Mouse (Mus musculus) kidney, postnatal 0 days (tissue): ENCODE results near the gene Inpp5b. TPM values are rescaled to one million over a fixed set of nuclear protein-coding genes. Genes with fewer than 3 reads are reported as not detected.
A peak's percentile ranks its signal among the peaks of the same experiment; 100 is the strongest.

Experiments
- ATAC-seq: fragments of 200-750 bp; cut with Nextera tagmentation; replicated peaks from 2 replicates; pipeline ENCODE4 v1.8.0; 2017; ENCODE audit warnings: low read depth, moderate number of reproducible peaks, moderate TSS enrichment, moderate library complexity; ENCODE audit not compliant: low FRiP score
- DNase-seq: peaks from one replicate; pipeline ENCODE4 v3.0.0-alpha.2; 2016; ENCODE audit warnings: low spot score
- H3K27ac ChIP-seq: fragments of 300-500 bp; sonication (generic); 2 replicates; pipeline ENCODE4 v1.5.1; 2014; ENCODE audit warnings: mild to moderate bottlenecking
- H3K27me3 ChIP-seq: fragments of 300-500 bp; sonication (generic); 2 replicates; pipeline ENCODE4 v1.6.1; 2014; ENCODE audit warnings: low read length, mixed read lengths; ENCODE audit not compliant: insufficient read depth
- H3K36me3 ChIP-seq: fragments of 300-500 bp; sonication (generic); 2 replicates; pipeline ENCODE4 v1.6.1; 2014; ENCODE audit warnings: low read length, mixed read lengths; ENCODE audit not compliant: insufficient read depth
- H3K4me1 ChIP-seq: fragments of 300-500 bp; sonication (generic); replicated peaks from 2 replicates; pipeline ENCODE4 v1.6.1; 2014; ENCODE audit warnings: antibody characterized with exemption, low read length, mixed read lengths; ENCODE audit not compliant: insufficient read depth
- H3K4me2 ChIP-seq: fragments of 300-500 bp; sonication (generic); 2 replicates; pipeline ENCODE4 v1.6.1; 2014; ENCODE audit warnings: mild to moderate bottlenecking, low read length, moderate library complexity, mixed read lengths
- H3K4me3 ChIP-seq: fragments of 300-500 bp; sonication (generic); replicated peaks from 2 replicates; pipeline ENCODE4 v1.5.1; 2014; ENCODE audit warnings: low read depth, low read length
- H3K9ac ChIP-seq: fragments of 300-500 bp; sonication (generic); 2 replicates; pipeline ENCODE4 v1.6.1; 2014; ENCODE audit warnings: low read depth, low read length
- H3K9me3 ChIP-seq: fragments of 300-500 bp; sonication (generic); replicated peaks from 2 replicates; pipeline ENCODE4 v1.6.1; 2016; ENCODE audit warnings: low read length, inconsistent platforms, mixed read lengths
- CTCF ChIP-seq: IDR thresholded peaks from 2 replicates; pipeline ENCODE4 v1.5.1; 2016; ENCODE audit warnings: antibody characterized with exemption, low read depth, mild to moderate bottlenecking, moderate library complexity
- WGBS: fragments of 180-500 bp; shearing (Covaris S2); extraction: QIAGEN DNeasy Blood & Tissue Kit; methylation state at CpG from one replicate; pipeline ENCODE4 v1.1.7; 2014; 5-methylcytosine and 5-hydroxymethylcytosine counted together
- polyA plus RNA-seq: library from polyadenylated mRNA; unstranded; fragments of >200 nt; fragmentation: Nextera tagmentation; extraction: Ambion mirVana; gene quantifications from 2 replicates; pipeline ENCODE4 v1.2.1, GENCODE M21; 2015

Gene Inpp5b
- polyA plus RNA-seq, 1 experiment from 2014 or later, result 21.8 TPM

GRCm38 (mm10) chr4:124699791-124700190 is 41.9 kb upstream of the Inpp5b start:
- H3K4me2 ChIP-seq, result peak overlapping the region; percentile 94
- H3K9ac ChIP-seq, result no peak overlapping the region
- peak overlapping the region; percentile 75; the same call in 1 of the 2 replicates for H3K4me3 ChIP-seq
- no peaks in the 10 kb centered on the region for H3K36me3 ChIP-seq
- no peak for ATAC-seq
- 23% methylated on average over 6 of the region's 6 CpGs for WGBS
- no peaks in the 10 kb centered on the region for H3K27me3 ChIP-seq
- peaks cover 31% of the 10 kb centered on the region for H3K4me1 ChIP-seq
- no peaks in the 10 kb centered on the region for H3K9me3 ChIP-seq
- no peak for TF ChIP-seq CTCF
- DNase-seq, result no peak
- H3K27ac ChIP-seq, result peak overlapping the region; percentile 74; the same call in 1 of the 2 replicates

GRCm38 (mm10) chr4:124700248-124700971 is 41.2 kb upstream of the Inpp5b start, which contains the start of gene Fhl3:
Gene Fhl3 (plus strand): TSS chr4:124700701.
- Histone ChIP-seq H3K9me3 (no peaks in the 10 kb centered on the region), H3K4me3 (peak within 1 kb of the TSS; percentile 75), H3K36me3 (no peaks in the 10 kb centered on the region), H3K27me3 (no peaks in the 10 kb centered on the region), H3K27ac (peak within 1 kb of the TSS; percentile 74), H3K9ac (peak within 1 kb of the TSS; percentile 76), H3K4me1 (peaks cover 36% of the 10 kb centered on the region), H3K4me2 (peak within 1 kb of the TSS; percentile 94)
- DNase-seq (peak; percentile 82), ATAC-seq (peak; percentile 64)
- WGBS, result under 1% methylated on average over 24 of the region's 59 CpGs
- peak; percentile 26; the same call in 1 of the 2 replicates for TF ChIP-seq CTCF

GRCm38 (mm10) chr4:124701052-124701845 is 40.4 kb upstream of the Inpp5b start:
- Histone ChIP-seq H3K4me3 (peak overlapping the region; percentile 75), H3K27ac (peak overlapping the region; percentile 74), H3K4me2 (peak overlapping the region; percentile 94), H3K9ac (peak overlapping the region; percentile 76), H3K36me3 (no peaks in the 10 kb centered on the region), H3K9me3 (no peaks in the 10 kb centered on the region), H3K27me3 (no peaks in the 10 kb centered on the region), H3K4me1 (peaks cover 35% of the 10 kb centered on the region)
- no peak for TF ChIP-seq CTCF
- peak; percentile 51 for DNase-seq
- no peak for ATAC-seq
- WGBS, result 5% methylated on average over 22 of the region's 22 CpGs

GRCm38 (mm10) chr4:124701916-124702315 is 39.7 kb upstream of the Inpp5b start:
- DNase-seq, result no peak
- Histone ChIP-seq H3K27me3 (no peaks in the 10 kb centered on the region), H3K4me3 (peak overlapping the region; percentile 75), H3K9ac (no peak overlapping the region), H3K4me1 (peaks cover 34% of the 10 kb centered on the region), H3K36me3 (no peaks in the 10 kb centered on the region), H3K4me2 (peak overlapping the region; percentile 94), H3K27ac (no peak overlapping the region), H3K9me3 (no peaks in the 10 kb centered on the region)
- no peak for TF ChIP-seq CTCF
- 42% methylated on average over 5 of the region's 5 CpGs for WGBS
- ATAC-seq, result no peak

- H3K4me2 ChIP-seq, result peak overlapping the region; percentile 39; the same call in 1 of the 2 replicates
- no peak for TF ChIP-seq CTCF
- ATAC-seq (no peak), DNase-seq (no peak)
- H3K4me1 ChIP-seq, result peaks cover 34% of the 10 kb centered on the region
- no peaks in the 10 kb centered on the region for H3K36me3 ChIP-seq
- no peaks in the 10 kb centered on the region for H3K27me3 ChIP-seq
- H3K9ac ChIP-seq, result no peak overlapping the region
- peak overlapping the region; percentile 90 for H3K27ac ChIP-seq
- 0 out of 2 replicates have a peak overlapping the region, but pooled peaks have one; percentile 2 for H3K4me3 ChIP-seq
- WGBS, result 42% methylated on average over 2 of the region's 2 CpGs
- H3K9me3 ChIP-seq, result no peaks in the 10 kb centered on the region
Observed at GRCm38 (mm10) chr4:124703406-124703805, 38.2 kb upstream of the Inpp5b start.
